Mouse (Mus musculus) neural tube, embryonic 10.5 days (tissue): ENCODE measurements around the gene Tmem176a.
A peak's percentile ranks its signal among the peaks of the same experiment; 100 is the strongest.
"Not testable (repeated sequence)": the region's sequence is repeated elsewhere in the genome, so short reads cannot be mapped to it uniquely, and the experiment has no call there.

ENCODE experiments used
- DNase-seq: peaks from one replicate; pipeline ENCODE4 v3.0.0-alpha.2; 2017; ENCODE audit warnings: low spot score; ENCODE audit errors: extremely low spot score

Gene Tmem176a

DNA sequence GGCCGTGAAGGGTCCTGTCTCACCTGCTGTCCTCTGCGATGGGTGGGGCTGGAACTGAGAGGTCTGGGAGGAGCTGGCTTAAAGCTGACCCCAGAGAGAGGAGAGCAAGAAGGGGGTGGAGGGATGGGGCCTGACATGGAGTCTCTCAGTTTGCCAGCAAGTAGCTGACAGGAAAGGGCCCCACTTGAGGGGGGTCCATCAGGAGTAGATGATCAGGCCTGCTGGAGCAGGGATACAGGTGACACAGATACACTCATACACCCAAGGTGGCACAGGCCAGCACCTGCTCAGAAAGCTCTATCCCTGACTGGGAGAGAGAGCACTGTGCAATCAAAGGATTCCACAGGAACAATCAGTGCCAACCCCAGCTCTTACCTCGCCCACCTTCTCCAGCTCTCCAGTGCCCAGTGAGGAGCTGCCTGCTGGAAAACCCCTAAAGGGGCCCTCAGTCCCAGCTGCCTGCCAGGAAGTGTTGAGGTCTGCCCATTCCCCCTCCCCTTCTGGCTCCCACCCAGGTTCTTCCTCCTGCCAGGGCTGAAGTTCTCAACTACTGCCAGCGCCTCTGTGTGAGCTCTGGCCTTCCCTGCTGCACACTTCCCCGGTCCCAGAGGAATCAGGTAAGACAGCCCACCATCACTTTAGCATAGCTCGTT is 380 bp downstream of the Tmem176a start, which contains the start of gene Tmem176b:
Gene Tmem176b, minus strand, starts transcription at position 524 of the 653 bp plus-strand sequence.
- DNase-seq: peak; percentile 57

DNA sequence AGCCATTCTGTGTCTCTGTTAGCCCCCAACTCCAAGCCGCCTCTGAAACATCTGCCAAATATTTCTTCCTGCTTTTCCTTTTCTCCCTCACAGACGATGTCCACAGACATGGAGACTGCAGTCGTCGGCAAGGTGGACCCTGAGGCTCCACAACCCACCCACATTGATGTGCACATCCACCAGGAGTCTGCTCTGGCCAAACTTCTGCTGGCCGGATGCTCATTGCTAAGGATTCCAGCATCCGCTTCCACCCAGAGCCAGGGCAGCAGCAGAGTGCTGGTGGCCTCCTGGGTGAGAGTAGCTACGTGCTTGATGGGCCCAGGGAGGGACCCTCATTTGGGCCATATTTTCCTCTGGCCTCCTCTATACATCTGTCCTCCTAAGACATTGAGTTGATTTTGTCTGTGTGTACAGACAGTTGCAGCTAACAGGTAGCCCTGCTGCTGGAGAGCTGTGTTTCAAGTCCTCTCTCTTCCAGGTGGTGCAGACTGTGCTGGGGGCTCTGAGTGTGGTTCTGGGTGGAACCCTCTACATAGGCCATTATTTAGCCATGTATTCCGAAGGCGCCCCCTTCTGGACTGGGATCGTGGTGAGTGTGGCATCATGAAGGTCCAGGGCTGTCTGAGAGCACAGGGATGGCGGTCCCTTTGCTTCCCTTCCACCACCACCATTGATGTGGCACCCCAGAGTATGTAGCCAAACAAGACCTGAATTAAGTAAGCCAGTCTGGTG is 1.6 kb downstream of the Tmem176a start:
- no peak for DNase-seq

DNA sequence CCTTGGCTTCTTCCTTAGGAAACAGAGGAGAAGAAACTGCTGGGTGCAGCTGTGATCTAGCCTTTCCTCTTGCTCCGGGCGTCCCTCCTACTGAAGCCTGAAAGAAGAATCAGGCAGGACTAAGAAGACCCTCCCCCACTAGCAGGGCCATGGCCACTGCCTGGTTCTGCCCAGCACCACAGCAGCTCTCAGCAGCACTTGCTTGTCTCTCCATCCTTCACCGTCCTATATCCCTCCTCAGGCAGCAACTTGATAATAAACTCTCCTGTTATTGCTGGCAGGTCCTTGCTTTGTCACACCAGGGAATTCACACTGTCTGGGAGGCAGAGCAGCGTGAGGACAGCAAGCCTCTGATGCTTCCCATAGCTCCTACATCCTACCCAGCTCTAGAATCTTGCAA is 4.4 kb downstream of the Tmem176a start:
- DNase-seq: no peak

DNA sequence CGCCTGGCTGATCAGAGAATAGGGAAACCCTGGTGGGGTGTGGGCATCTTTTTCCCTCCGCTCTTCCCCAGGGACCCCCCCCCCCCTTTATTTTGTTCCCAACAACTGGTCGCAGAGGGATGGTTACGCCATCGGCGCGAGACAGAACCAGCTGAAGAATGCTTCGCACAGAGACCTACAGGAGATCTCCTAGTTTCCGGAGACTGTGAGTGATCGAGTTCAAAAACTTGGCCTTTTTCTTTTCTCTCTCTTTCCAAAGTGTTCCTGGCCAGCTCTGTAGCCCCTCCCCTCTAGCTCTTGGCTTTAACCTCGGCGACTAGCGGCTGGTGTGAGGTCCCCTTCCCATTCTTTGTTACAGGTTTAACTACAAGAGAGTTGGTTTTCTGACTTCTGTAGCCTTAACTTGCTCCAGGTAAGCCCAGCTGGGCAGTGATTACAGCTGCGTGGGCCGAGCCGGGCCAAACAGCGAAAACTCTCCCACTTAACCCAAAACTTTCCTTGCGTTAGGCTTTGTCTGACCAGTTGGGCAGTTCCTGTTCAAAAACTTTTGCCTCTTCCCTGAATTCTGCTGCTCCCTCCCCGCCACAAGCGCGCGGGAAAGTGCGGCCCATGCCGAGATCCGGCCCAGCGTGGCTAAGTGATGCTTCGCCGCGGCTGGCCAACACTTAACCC is 11.2 kb downstream of the Tmem176a start:
- DNase-seq: peak; percentile 70

DNA sequence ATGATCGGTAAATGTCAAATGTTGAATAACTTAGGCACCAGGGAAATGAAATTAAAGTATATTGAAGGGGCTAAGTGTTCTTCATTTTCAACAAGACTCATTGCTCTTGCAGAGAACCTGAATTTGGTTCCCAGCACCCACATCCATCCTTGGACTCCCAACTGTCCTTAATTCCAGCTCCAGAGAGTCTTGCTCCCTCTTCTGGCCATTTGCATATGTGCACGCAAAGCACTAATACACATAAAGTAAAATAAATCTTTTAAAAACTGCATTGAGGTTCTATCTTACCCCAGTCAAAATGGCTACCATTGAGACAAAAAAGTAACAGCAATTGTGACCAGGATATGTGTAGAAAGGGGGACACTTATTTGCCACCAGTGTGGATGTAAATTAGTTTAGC is 13.4 kb downstream of the Tmem176a start:
- no peak for DNase-seq

DNA sequence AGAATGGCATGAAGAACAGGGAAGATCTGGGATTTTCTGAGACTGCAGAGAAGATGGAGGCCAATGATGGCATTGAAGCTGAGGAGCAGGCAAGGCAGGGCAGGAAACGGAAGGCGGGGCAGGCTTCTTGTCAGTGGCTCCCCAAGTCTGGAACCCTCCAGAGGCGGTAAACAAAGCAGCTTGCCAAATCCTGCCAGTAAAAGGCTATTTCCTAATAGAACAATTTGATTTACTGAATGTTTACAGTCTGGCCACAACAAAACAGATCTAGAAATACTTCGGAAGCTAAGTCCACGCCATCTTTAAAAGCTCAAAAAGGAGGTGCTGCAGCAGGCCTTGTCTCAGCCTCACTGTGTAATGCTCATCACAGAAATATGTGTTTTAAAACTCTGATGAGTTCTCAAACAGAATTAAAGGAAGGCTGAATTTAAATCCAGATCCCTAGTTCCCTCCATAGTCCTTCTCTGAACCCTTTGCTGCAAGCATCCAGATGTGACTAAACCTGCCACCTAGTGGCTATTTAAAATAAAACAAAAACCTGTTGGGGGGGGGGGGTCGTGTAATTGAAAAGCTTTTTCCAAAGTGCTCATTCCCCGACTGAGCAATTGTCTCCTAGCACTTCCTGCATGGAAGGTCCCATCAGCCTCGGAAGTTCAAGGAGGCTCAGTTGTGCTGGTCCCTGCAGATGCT is 17.0 kb downstream of the Tmem176a start:
- DNase-seq: no peak

DNA sequence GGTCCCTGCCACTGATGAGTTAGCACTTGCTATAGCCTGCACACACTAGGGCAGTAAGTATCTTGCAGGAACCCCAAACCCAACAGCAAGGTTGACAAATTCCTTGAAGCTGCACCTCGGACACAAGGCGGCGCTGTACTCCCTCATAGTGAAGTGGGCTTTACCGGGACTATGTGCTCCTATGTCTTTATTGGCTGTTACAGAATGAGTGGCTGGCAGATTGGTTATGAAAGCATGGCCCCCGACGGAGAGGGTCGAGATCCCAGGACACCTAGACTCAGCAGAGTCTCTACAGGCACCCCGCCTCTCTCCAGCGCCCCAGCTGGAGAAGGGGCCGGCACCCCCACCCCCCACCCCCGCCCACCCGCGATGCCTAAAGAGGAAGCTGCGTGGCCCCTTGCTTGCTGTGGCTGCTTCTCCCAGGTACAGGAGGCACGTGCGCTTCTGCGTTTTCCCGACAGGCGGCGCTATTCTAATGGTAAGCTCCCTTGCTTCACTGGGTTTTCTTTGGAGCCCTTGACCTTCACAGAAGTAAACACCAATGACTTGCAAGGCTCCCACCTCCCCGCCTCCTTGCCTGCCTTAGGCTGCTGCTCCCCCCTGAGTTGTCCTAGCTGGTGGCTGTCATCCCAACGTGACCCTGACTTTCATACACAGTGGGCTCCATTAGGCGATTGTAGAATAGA is 19.6 kb downstream of the Tmem176a start:
- DNase-seq: peak; percentile 52

DNA sequence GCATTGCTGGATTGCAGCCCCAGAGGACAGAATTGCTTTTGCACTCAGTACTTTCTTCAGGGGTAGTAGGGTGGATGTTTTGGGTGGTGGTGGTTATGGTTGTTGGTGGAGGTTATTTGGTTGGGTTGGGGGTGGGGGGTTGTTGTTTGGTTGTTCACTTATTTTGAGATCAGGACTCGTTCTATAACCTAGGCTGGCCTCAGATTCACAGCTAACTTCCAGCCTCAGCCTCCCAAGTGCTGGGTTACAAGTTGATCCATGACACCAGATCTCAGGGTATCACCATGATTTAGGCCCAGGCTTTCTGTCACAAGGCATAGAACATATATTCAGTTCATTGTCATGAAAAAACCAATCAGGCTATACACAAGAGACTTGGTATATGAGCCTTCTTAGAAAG is 20.1 kb downstream of the Tmem176a start:
- DNase-seq: no peak

DNA sequence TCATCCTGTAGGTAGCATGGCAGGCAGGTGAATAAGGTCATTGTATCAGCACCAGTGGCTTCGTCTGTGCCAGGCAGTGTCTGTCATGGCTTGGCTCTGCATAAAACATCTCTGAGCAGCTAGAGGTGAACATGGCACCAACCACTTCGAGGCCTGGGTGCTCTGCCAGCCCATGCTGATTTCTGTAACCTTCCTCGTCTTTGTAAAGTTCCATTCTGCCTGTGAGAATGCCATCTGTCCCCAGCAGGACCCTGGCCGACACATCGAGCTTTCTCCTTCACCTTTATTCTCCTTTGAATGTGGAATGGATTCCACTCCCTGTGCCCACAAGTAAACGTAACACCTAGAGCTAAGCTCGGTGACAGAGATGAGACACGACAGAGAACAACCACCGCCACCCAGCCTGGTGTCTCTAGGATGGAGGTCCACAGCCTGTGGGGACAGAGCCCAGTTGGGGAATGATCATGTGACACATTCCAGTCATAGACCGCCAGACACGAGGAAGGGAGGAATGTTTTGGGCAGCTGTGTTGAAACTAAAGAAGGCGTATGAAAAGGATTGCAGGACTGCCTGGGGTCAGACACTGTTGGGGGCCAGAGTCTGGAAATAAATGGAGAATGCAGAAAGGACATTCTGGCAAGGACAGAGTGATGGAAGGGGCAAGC is 21.0 kb downstream of the Tmem176a start:
- no peak for DNase-seq

DNA sequence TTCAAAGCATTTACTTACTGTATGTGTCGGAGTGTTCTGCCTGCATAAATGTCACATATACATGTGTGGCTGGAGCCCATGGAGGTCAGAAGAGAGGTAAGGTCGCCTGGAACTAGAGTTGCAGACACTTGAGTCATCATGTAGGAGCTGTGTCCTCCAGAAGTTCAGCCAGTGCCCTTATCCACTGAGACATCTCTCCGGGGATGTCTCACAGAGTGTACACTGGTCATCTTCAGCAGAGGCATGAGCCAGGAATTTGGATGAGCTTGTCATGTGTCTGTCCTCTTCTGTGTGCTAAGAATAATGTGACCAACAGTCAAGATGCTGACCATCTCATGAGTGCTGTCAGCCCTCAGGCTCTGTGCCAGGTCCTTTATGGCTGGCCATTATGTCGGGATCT is 22.1 kb downstream of the Tmem176a start:
- DNase-seq: no peak

DNA sequence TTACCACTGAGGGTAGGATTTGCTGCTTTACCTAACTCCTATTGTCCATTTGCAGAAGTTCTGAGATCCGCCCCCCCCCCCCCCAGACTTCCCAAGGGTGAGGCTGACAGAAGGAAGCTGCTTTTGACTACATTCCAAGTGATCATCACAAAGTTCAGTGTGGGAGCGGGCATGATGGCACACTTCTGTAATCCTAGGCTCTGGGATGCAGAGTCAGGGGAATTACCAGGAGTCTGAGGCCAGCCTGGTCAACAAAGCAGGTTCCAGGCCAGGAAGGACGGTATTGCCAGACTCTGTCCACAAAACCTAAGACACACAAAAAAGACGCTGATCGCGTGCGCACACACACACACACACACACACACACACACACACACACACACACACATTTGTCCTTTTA is 22.8 kb downstream of the Tmem176a start:
- DNase-seq: no peak

DNA sequence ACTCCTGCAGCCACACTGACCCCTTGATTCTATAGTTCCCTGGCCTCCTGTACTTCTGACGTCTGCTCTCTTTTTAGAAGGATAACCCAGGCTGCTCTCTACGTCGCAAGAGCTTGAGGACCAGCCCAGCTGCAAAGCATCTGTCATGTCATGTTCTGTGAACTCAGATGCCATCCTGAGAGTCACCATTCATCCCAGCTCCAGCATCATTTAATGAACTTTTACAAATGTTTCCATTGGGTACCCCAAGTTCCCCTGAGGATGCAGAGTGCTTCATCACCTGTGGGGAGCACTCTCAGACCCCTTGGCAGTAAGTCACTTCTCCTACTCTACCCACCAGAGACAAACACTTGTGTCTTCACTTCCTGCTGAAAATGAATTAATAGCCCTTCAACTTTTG is 23.5 kb downstream of the Tmem176a start:
- no peak for DNase-seq

DNA sequence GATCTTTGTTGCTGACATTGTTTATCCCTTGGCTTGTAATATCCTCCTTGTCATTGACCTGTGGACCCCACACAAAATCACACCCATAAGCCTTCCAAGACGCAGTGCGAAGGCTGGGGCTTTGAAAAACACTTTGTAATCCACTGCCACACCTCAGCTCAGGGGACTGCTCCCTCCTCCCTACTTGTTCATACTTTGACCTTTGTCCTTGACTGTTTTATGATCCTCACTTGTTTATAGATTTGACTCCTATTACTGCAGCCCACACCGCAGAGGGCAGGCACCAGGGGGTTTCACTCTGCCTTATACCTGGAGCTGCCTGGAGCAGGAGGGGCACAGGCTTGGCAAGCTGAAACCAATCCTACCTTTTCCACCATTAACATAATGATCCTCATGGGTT is 24.0 kb downstream of the Tmem176a start:
- no peak for DNase-seq

DNA sequence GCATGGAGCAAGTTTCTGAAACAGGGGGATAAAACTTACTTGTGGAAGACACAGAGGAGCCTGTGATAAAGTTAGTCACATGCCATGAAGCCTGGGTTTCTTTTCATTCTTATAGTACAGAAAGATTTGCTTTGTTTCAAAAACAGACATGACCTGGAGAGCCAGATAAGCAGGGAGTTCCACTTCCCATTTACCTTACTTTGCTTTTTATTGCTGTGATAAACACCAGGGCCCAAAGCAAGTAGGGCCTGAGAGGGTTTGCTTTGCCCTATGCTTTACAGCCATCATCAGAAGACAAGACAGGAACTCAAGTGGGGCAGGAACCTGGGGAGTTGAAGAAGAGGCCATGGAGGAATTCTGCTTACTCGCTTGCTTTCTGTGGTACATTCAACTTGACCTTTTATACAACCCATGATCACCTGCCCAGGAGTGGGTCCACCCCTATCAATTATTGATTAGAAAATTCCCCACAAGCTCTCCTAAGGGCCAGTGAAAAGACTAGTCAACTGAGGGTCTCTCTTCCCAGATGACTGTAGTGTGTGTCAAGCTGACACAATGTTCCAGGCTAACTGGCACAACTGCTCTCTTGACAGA is 24.5 kb downstream of the Tmem176a start:
- DNase-seq: no peak

DNA sequence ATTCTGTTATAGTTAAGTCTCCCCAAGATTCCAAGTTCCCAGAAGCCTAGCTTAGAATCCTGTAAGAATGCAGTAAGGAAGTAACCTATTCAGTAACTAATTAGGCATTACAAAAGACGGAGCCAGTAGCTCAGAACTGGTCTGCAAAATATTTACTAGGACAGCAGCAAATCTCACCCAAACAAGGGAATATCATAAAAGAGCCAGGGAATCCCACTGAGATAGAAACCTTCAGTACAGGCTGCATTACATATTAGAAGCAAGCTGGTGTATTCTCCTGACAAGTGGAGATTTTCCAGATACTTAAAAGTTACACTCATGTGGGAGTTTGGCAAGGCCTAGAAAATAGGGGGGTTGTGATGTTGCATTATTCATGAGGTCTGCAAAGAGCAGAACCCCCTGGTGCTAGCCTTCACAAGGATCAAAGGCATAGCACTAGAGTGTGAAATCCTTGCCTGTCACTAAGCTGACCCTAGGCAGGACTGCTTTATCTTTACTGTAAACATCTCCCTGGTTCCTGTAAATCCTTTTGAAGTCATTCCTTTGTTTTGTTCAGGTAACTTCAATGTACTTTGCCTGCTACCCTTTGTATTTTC is 25.7 kb downstream of the Tmem176a start:
- not testable (repeated sequence) for DNase-seq

DNA sequence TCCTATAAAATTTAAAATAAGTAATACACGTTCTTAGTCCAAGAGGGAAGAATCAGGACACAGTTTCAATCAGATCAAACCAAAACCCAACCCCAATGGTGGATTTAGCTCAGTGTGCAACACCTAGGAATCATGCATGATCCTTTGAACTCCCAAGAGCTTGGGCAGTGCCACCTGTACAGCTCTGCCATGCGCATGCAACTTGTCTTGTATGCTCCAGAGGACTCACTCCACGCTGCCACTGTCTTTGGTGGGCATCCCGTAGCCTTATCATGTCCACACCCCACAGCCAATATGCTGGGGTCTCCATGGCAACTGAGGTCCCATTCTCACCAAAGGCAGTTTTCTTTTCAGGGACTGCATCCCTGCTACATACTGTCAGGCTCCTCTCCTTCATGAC is 26.4 kb downstream of the Tmem176a start:
- DNase-seq: no peak

DNA sequence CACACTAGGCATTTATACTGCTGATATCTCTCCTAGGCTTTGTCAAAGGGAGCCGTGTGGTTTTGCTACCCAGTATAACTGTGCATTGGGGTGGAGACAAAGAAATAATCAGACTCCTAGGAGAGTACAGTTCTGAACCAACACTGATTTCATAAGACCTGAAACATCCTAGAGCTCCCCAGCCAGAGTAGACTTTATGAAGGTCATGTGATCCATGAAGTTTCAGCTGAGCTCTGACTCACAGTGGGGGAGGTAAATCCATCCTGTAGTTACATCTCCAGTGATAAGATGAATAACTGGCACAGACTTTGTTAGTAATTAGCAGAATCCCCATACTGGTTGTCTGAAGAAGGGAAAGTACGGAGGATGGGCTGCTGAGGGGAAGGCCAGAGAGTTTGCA is 29.1 kb downstream of the Tmem176a start:
- DNase-seq: no peak

DNA sequence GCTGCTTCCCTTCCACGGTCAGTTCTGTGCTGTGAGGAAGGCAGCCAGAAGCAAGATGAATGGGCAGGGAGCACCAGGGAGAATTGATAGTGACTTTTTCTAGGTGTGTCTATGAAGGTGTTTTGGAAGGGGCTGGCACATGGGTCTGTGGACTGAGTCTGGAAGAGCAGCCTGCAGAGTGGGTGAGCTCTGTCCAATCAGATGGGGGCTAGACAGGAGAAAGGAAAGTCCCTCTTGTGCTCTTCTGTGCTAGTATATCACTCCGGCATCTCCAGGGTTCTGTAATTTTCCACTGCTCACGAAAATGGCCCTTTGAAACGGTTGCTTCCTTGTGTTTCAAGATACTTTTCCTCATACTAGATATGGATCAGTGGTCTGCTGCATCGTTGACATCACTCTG is 31.9 kb downstream of the Tmem176a start, which contains the start of gene Aoc1:
Gene Aoc1, plus strand, starts transcription at position 301 of the 400 bp plus-strand sequence.
- DNase-seq: no peak

DNA sequence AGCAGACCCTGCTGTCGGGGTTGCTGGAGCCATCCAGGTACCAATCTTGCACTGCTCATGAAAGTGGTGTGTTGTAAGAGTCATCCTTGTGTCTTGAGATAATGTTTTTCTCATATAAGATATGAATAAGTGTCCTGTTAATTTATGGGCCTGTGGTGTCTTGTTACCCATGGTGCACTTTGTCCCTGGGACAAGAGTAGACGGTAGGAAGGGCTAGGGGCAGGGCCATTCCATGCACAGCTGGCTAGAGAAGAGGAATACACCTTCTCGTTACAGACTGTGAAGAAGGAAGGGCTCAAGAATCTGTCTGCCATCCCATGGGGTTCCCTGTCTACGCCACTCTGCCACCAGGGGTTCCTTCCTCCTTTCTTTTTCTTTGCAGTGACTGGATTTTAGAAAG is 33.9 kb downstream of the Tmem176a start:
- no peak for DNase-seq

DNA sequence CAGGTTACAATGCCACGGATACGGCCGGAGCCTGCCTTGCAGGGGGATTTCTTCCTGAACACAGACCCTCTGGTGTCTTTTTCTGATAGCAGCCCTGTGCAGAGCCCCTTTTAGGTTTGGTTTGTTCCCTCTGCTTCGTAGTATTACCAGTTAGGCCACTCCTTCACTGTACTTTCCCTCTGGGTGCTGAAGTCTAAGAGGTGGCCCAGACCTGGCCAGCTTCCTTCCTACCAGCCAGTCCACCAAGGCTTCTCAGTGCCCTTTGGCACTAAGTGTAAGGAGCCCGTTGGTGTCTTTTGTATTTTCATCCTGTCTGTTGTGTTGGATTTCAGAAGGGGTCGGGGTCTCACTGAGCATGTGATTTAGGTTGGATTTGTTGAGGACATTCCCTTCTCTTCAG is 34.8 kb downstream of the Tmem176a start:
- no peak for DNase-seq
